Mouse (Mus musculus) liver, embryonic 12.5 days (tissue): Measurements from ENCODE around the gene Adh6a. TPM values are rescaled to one million over a fixed set of nuclear protein-coding genes. Genes with fewer than 3 reads are reported as not detected.

ENCODE experiments used
- ATAC-seq: fragments of 200-750 bp; cut with Nextera tagmentation; 2 replicates; pipeline ENCODE4 v1.8.0; 2017; ENCODE audit warnings: moderate number of reproducible peaks, mild to moderate bottlenecking, moderate library complexity
- H3K27ac ChIP-seq: fragments of 300-500 bp; sonication (generic); 2 replicates; pipeline ENCODE4 v1.5.1; 2016; ENCODE audit warnings: mild to moderate bottlenecking
- H3K27me3 ChIP-seq: fragments of 300-500 bp; sonication (generic); replicated peaks from 2 replicates; pipeline ENCODE4 v1.6.1; 2016; ENCODE audit warnings: mild to moderate bottlenecking, moderate library complexity
- H3K36me3 ChIP-seq: fragments of 300-500 bp; sonication (generic); 2 replicates; pipeline ENCODE4 v1.6.1; 2016; ENCODE audit warnings: mild to moderate bottlenecking, moderate library complexity
- H3K4me1 ChIP-seq: fragments of 300-500 bp; sonication (generic); 2 replicates; pipeline ENCODE4 v1.6.1; 2016
- H3K4me2 ChIP-seq: fragments of 300-500 bp; sonication (generic); 2 replicates; pipeline ENCODE4 v1.6.1; 2016; ENCODE audit warnings: mild to moderate bottlenecking, moderate library complexity
- H3K4me3 ChIP-seq: fragments of 300-500 bp; sonication (generic); 2 replicates; pipeline ENCODE4 v1.5.1; 2016; ENCODE audit warnings: mild to moderate bottlenecking, moderate library complexity
- H3K9ac ChIP-seq: fragments of 300-500 bp; sonication (generic); 2 replicates; pipeline ENCODE4 v1.6.1; 2016; ENCODE audit warnings: mild to moderate bottlenecking, moderate library complexity
- H3K9me3 ChIP-seq: fragments of 300-500 bp; sonication (generic); replicated peaks from 2 replicates; pipeline ENCODE4 v1.6.1; 2016; ENCODE audit warnings: mild to moderate bottlenecking, moderate library complexity
- WGBS: fragments of 180-500 bp; shearing (Covaris S2); methylation state at CpG from one replicate; pipeline ENCODE4 v1.1.7; 2016; ENCODE audit not compliant: insufficient replicate concordance; 5-methylcytosine and 5-hydroxymethylcytosine counted together
- polyA plus RNA-seq: library from polyadenylated mRNA; unstranded; fragments of >200 nt; fragmentation: Nextera tagmentation; extraction: Ambion mirVana; gene quantifications from 2 replicates; pipeline ENCODE4 v1.2.1, GENCODE M21; 2016

The Adh6a gene
- polyA plus RNA-seq, result not detected in 2 replicates

DNA sequence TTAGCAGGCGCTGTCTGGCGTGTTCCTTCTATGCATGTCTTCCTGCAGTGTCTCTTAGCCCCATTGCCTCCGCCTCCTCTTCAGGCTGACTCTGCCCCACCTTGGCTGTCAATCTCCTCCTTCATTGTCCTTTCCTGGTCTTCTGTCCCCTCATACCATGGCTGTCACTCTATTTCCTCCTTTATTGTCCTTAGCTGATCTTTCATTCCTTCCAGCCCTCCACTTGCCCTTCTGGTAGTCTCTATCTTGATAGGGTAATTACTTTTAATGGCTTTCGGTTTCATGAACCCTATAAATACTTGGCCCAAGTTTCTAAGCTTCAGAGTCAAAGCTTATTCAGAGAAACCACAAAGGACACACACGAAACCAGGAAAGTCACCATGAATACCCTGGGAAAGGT is at the start of gene Adh6a:
Gene Adh6a (plus strand): TSS at position 322 of the 400 bp plus-strand sequence.
- WGBS, result 63% methylated on average over 5 of the region's 5 CpGs
- no peak within 1 kb of the TSS for H3K4me3 ChIP-seq

DNA sequence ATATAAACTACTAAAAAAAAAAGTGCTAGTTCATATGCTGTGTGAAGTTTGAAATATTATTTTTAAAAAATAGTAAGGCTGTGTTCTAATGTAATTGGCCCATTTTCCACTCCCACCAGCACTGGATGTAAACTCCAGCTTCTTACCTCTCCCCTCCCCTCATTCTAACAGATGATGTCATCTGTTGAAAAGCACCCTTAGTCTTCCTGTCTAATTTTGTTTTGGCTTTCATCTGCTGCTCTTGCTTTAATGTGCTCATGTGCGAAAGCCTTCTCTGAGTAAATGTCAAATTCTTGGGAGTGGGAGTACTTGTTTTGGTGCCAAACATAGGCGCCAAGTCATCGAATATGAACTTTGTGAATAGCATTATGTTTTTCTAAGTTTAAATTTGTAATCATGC is 48.4 kb upstream of the Adh6a start:
- no peaks in the 10 kb centered on the region for H3K27me3 ChIP-seq
- 68% methylated on average over 3 of the region's 3 CpGs for WGBS
- no peak overlapping the region for H3K27ac ChIP-seq
- no peak for ATAC-seq
- no peaks in the 10 kb centered on the region for H3K36me3 ChIP-seq
- H3K4me2 ChIP-seq, result no peak overlapping the region
- no peak overlapping the region for H3K9ac ChIP-seq
- no peaks in the 10 kb centered on the region for H3K9me3 ChIP-seq
- H3K4me3 ChIP-seq, result no peak overlapping the region
- H3K4me1 ChIP-seq, result no peaks in the 10 kb centered on the region

More for the DNA sequence above, at the start of gene Adh6a:
- no peaks in the 10 kb centered on the region for H3K36me3 ChIP-seq
- no peaks in the 10 kb centered on the region for H3K9me3 ChIP-seq
- H3K27me3 ChIP-seq, result no peaks in the 10 kb centered on the region
- no peak for ATAC-seq
- H3K27ac ChIP-seq, result no peak within 1 kb of the TSS
- no peak within 1 kb of the TSS for H3K4me2 ChIP-seq
- no peak within 1 kb of the TSS for H3K9ac ChIP-seq
- no peaks in the 10 kb centered on the region for H3K4me1 ChIP-seq

DNA sequence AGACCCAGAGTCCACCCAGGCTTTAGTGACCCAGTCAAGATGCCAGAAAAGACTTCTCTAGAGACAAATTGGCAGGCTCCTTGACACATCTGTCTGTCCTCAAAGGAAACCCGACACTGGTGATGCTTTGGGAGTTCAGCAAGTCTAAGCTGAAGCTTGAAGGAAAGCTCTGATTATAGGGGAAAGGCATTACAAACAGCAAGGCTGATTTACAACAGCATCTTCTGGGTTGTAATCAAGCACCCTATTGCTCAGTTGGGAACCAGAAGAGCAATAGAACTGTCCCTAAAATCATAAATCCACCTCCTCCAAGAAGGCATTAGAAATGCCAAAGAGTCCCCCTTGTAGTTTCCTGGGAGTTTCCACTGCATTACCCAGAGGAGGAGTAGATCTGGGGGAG is 42.6 kb upstream of the Adh6a start:
- no peaks in the 10 kb centered on the region for H3K4me1 ChIP-seq
- 31% methylated on average over 1 of the region's 1 CpGs for WGBS
- no peak overlapping the region for H3K4me3 ChIP-seq
- no peak overlapping the region for H3K9ac ChIP-seq
- ATAC-seq, result no peak
- no peak overlapping the region for H3K4me2 ChIP-seq
- H3K36me3 ChIP-seq, result no peaks in the 10 kb centered on the region
- H3K9me3 ChIP-seq, result no peaks in the 10 kb centered on the region
- H3K27ac ChIP-seq, result no peak overlapping the region
- no peaks in the 10 kb centered on the region for H3K27me3 ChIP-seq

DNA sequence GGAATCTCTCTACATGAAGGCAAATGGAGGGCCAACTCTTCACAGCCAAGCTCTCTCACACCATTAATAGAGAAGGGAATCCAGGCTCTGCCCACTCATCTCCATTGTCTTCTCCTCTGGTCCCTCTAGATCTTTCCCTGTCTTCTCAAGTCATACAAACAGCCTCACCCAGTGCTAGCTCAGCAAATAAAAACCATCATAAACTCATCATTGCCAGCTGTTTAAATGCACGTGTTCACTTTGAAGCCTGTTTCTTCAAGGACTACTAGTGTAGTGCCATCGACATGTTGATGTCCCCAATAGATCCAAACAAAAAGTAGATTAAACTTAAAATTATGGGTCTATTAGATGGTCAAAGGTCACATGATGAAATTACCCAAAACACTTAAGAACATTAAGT is 41.8 kb upstream of the Adh6a start:
- H3K4me3 ChIP-seq, result no peak overlapping the region
- H3K4me2 ChIP-seq, result no peak overlapping the region
- no peak overlapping the region for H3K9ac ChIP-seq
- H3K27ac ChIP-seq, result no peak overlapping the region
- no peaks in the 10 kb centered on the region for H3K27me3 ChIP-seq
- no peaks in the 10 kb centered on the region for H3K36me3 ChIP-seq
- H3K9me3 ChIP-seq, result no peaks in the 10 kb centered on the region
- no peaks in the 10 kb centered on the region for H3K4me1 ChIP-seq
- no peak for ATAC-seq
- WGBS, result 70% methylated on average over 2 of the region's 2 CpGs

DNA sequence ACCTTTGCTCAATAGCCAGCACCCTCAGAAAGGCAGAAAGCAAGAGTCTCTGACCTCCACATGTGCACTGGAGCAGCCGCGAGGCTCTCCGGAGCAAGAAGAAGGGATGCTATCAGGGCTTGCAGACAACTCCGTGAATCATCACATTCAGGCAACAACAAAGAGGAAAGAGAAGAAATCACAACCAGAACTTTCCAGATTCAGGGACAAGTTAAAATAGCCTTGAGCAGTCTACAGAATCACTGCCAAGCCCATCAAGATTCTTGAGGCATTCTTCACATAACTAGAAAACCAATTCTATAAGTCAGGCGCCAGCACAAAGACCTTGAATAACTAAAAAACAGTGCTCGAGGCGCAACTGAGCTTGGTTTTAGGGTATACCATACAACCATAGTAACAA is 40.0 kb upstream of the Adh6a start:
- H3K4me3 ChIP-seq, result no peak overlapping the region
- H3K9me3 ChIP-seq, result no peaks in the 10 kb centered on the region
- ATAC-seq, result no peak
- H3K4me2 ChIP-seq, result no peak overlapping the region
- H3K4me1 ChIP-seq, result no peaks in the 10 kb centered on the region
- H3K9ac ChIP-seq, result no peak overlapping the region
- no peaks in the 10 kb centered on the region for H3K36me3 ChIP-seq
- H3K27me3 ChIP-seq, result no peaks in the 10 kb centered on the region
- no peak overlapping the region for H3K27ac ChIP-seq
- 76% methylated on average over 7 of the region's 7 CpGs for WGBS

DNA sequence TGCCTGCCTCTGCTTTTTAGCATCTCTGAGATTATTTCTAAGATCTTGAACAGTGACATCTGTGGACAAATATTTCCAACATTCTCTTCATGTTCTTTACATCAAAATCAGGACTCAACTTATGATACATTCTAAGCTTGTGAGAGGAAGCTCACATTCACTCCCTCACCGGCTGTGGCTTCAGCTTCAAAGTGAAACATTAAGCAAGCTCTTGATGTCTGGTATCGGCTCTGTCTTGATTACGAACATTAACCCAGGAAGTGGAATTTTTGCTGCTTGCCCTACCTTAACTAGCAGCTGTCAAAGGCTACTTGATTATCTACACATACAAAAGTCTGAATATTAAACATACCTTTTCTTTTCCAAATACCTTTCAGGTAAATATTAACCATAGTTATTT is 38.0 kb upstream of the Adh6a start:
- H3K4me2 ChIP-seq, result no peak overlapping the region
- 63% methylated on average over 3 of the region's 3 CpGs for WGBS
- no peak overlapping the region for H3K27ac ChIP-seq
- no peaks in the 10 kb centered on the region for H3K4me1 ChIP-seq
- no peak overlapping the region for H3K9ac ChIP-seq
- H3K9me3 ChIP-seq, result no peaks in the 10 kb centered on the region
- H3K36me3 ChIP-seq, result no peaks in the 10 kb centered on the region
- ATAC-seq, result no peak
- H3K4me3 ChIP-seq, result no peak overlapping the region
- H3K27me3 ChIP-seq, result no peaks in the 10 kb centered on the region

DNA sequence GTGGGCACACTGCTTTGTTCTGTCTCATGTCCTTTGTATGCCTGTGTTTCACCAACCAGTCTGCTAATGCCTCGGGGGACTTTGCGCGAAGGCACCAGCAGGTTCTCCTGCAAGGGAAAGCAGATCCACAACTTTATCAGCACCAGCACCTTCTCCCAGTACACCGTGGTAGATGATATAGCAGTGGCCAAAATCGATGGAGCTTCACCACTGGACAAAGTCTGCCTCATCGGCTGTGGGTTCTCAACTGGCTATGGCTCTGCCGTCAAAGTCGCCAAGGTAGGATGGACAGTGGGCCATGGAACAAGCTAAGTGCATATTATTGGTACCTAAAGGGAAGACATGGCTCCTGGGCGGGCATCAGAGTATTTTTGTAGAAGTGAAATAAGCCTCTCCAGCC is 30.5 kb upstream of the Adh6a start:
- Histone ChIP-seq H3K9ac (no peak overlapping the region), H3K9me3 (no peaks in the 10 kb centered on the region), H3K27ac (no peak overlapping the region), H3K4me2 (no peak overlapping the region), H3K36me3 (no peaks in the 10 kb centered on the region), H3K4me3 (no peak overlapping the region), H3K27me3 (no peaks in the 10 kb centered on the region), H3K4me1 (no peaks in the 10 kb centered on the region)
- WGBS, result 76% methylated on average over 9 of the region's 9 CpGs
- ATAC-seq, result no peak

DNA sequence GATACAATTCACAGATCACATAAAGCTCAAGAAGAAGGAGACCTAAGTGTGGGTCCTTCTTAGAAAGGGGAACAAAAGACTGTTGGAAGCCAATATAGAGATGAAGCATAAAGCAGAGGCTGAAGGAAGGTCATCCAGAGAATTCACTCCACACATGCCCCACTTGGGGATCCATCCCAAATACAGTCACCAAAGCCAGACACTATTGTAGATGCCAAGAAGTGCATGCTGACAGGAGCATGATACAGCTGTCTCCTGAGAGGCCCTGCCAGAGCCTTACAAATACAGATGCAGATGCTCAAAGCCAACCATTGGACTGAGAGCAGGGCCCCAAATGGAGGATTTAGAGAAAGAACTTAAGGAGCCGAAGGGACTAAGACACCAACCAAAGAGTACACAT is 29.3 kb upstream of the Adh6a start:
- no peaks in the 10 kb centered on the region for H3K36me3 ChIP-seq
- WGBS, result 83% methylated on average over 1 of the region's 1 CpGs
- H3K27me3 ChIP-seq, result no peaks in the 10 kb centered on the region
- H3K9me3 ChIP-seq, result no peaks in the 10 kb centered on the region
- no peak overlapping the region for H3K9ac ChIP-seq
- H3K27ac ChIP-seq, result no peak overlapping the region
- no peaks in the 10 kb centered on the region for H3K4me1 ChIP-seq
- ATAC-seq, result no peak
- H3K4me3 ChIP-seq, result no peak overlapping the region
- H3K4me2 ChIP-seq, result no peak overlapping the region

DNA sequence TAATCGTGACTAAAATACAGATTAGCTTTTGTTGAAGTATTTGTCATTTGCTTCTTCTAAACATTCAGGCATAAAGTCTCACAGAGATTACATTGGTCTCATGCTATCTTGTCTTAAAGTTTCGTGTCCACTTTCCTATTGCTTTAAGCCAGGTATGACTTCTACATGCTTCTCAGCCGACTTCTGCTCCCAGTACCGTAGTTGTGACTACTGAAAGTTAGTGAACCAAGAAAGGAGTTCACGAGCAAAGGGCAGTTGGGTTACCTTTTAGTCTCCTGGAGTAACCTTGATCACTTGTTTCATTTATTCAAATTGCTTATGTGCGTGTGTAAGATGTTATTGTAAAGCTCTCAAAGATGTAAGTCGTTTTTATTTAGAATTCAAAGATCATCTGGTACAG is 27.1 kb upstream of the Adh6a start:
- 69% methylated on average over 7 of the region's 7 CpGs for WGBS
- H3K9ac ChIP-seq, result no peak overlapping the region
- ATAC-seq, result no peak

DNA sequence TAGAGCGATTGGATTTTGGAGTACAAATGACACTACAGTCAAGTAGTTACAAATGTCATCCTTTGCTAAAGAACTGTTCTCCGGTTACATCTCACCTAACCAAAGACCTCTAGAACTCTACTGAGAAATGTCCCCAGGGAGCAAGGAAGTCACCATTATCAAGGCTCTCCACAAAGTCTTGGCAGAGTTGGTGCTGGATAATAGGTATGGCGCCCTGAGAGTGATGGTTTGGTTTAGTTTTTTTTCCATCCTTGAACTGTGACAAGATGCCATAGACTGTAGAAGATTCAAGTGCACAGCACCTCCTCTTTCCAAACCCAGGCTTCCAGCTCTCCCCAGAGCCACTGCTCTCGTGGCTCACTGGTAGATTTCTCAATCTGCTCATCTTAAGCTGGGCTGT is 25.4 kb upstream of the Adh6a start:
- Histone ChIP-seq H3K9me3 (no peaks in the 10 kb centered on the region), H3K4me1 (no peaks in the 10 kb centered on the region), H3K27ac (no peak overlapping the region), H3K4me3 (no peak overlapping the region), H3K9ac (no peak overlapping the region), H3K36me3 (no peaks in the 10 kb centered on the region), H3K27me3 (no peaks in the 10 kb centered on the region), H3K4me2 (no peak overlapping the region)
- ATAC-seq, result no peak
- WGBS, result 67% methylated on average over 4 of the region's 4 CpGs

More for the DNA sequence above, 27.1 kb upstream of the Adh6a start:
- Histone ChIP-seq H3K27ac (no peak overlapping the region), H3K4me3 (no peak overlapping the region), H3K27me3 (no peaks in the 10 kb centered on the region), H3K36me3 (no peaks in the 10 kb centered on the region), H3K9me3 (no peaks in the 10 kb centered on the region), H3K4me2 (no peak overlapping the region), H3K4me1 (no peaks in the 10 kb centered on the region)

DNA sequence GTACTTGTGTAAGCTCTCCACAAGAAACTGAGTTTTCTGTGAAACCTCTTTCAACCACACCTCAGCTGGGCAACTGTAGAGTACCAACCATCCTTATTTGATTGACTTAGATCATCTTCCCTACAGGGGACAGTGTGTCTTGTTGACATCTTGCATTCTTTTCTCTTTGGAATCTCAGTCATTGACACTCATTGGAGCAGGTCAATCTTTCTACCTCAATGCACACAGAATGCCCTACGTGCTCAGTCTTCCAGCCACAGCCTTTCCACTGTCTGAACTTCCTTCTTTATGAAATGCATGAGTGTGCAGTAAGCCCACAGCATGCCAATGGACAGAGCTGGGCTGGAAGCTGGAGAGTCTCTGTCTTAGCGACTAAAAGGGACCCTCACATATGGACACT is 22.4 kb upstream of the Adh6a start:
- ATAC-seq, result no peak
- H3K27ac ChIP-seq, result no peak overlapping the region
- 52% methylated on average over 2 of the region's 2 CpGs for WGBS
- H3K36me3 ChIP-seq, result no peaks in the 10 kb centered on the region
- H3K27me3 ChIP-seq, result no peaks in the 10 kb centered on the region
- no peak overlapping the region for H3K4me3 ChIP-seq
- no peaks in the 10 kb centered on the region for H3K4me1 ChIP-seq
- no peaks in the 10 kb centered on the region for H3K9me3 ChIP-seq
- H3K4me2 ChIP-seq, result no peak overlapping the region
- H3K9ac ChIP-seq, result no peak overlapping the region

DNA sequence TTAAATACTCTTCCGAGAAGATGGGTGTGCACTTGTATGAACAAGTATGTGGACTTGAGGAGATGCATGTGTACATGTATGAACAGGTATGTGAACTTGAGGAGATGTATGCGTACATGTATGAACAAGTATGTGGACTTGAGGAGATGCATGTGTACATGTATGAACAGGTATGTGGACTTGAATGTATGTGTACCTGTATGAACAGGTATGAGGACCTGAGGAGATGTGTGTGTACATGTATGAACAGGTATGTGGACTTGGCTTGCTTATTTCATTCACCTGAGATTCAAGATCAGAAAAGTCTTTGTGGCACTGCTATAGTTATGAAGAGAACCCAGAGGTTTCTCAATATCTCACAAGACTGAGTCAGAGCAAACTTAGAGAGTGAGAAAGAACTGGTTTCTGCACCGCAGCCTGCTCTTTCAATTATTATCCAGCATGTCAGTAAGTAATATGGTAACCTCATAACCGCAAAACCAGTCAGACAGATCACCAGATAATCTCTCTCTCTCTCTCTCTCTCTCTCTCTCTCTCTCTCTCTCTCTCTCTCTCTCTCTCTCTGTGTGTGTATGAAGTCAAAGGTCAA is 21.5 kb upstream of the Adh6a start:
- Histone ChIP-seq H3K4me2 (no peak overlapping the region), H3K4me1 (no peaks in the 10 kb centered on the region), H3K4me3 (no peak overlapping the region), H3K9me3 (no peaks in the 10 kb centered on the region), H3K27me3 (no peaks in the 10 kb centered on the region), H3K36me3 (no peaks in the 10 kb centered on the region), H3K27ac (no peak overlapping the region), H3K9ac (no peak overlapping the region)
- ATAC-seq, result no peak
- WGBS, result 76% methylated on average over 4 of the region's 4 CpGs

DNA sequence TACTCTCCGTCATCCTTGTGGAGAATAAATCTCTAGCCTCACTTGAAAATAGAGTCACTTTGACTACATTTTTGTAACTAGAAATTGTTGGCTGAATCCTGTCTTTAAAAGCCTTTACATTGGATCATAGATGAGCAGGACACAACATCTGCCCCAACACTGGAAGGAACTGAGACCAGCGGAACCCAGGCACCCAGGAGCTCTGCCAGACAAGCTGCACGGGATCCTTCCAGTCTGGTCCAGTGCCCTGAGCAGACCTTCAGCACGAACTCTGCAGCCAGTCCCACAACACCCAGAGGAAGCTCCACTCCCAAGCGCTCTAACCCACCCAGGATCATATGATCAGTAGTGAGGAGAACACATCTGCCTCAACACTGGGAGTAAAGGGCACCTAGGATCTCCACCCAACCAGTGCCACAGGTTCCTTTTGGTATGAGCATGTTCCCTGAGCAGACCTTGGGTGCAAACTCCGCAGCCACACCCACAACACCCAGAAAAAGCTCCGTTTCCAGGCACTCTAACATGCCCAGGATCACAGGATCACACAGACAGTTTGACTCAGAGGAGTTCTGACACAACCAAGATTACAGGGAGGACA is 19.7 kb upstream of the Adh6a start:
- Histone ChIP-seq H3K4me2 (no peak overlapping the region), H3K4me1 (no peaks in the 10 kb centered on the region), H3K9ac (no peak overlapping the region), H3K27ac (no peak overlapping the region), H3K27me3 (no peaks in the 10 kb centered on the region), H3K4me3 (no peak overlapping the region), H3K36me3 (no peaks in the 10 kb centered on the region), H3K9me3 (peaks cover 7% of the 10 kb centered on the region; the same call in 1 of the 2 replicates)
- 69% methylated on average over 7 of the region's 7 CpGs for WGBS
- no peak for ATAC-seq
